Mouse (Mus musculus) embryonic facial prominence, embryonic 13.5 days (tissue): Measurements from ENCODE around the gene Ptprt. TPM values are rescaled to one million over a fixed set of nuclear protein-coding genes. Genes with fewer than 3 reads are reported as not detected.

ENCODE experiments used
- ATAC-seq: fragments of 200-750 bp; cut with Nextera tagmentation; 2 replicates; pipeline ENCODE4 v1.8.0; 2017; ENCODE audit warnings: low read depth; ENCODE audit not compliant: insufficient number of reproducible peaks, insufficient read depth, low FRiP score, low TSS enrichment
- H3K27ac ChIP-seq: fragments of 300-500 bp; sonication (generic); 2 replicates; pipeline ENCODE4 v1.5.1; 2015; ENCODE audit warnings: moderate library complexity, mild to moderate bottlenecking, inconsistent platforms
- H3K27me3 ChIP-seq: fragments of 300-500 bp; sonication (generic); 2 replicates; pipeline ENCODE4 v1.6.1; 2015; ENCODE audit warnings: mild to moderate bottlenecking, inconsistent platforms
- H3K36me3 ChIP-seq: fragments of 300-500 bp; sonication (generic); 2 replicates; pipeline ENCODE4 v1.6.1; 2015; ENCODE audit warnings: mild to moderate bottlenecking, inconsistent platforms
- H3K4me1 ChIP-seq: fragments of 300-500 bp; sonication (generic); 2 replicates; pipeline ENCODE4 v1.6.1; 2015; ENCODE audit warnings: inconsistent platforms
- H3K4me2 ChIP-seq: fragments of 300-500 bp; sonication (generic); 2 replicates; pipeline ENCODE4 v1.6.1; 2015; ENCODE audit warnings: moderate library complexity, mild to moderate bottlenecking, inconsistent platforms
- H3K4me3 ChIP-seq: fragments of 300-500 bp; sonication (generic); 2 replicates; pipeline ENCODE4 v1.5.1; 2015; ENCODE audit warnings: mild to moderate bottlenecking, inconsistent platforms
- H3K9ac ChIP-seq: fragments of 300-500 bp; sonication (generic); 2 replicates; pipeline ENCODE4 v1.6.1; 2015; ENCODE audit warnings: mild to moderate bottlenecking, inconsistent platforms
- H3K9me3 ChIP-seq: fragments of 300-500 bp; sonication (generic); 2 replicates; pipeline ENCODE4 v1.6.1; 2016; ENCODE audit warnings: inconsistent platforms
- WGBS: fragments of 180-500 bp; shearing (Covaris S2); methylation state at CpG from one replicate; pipeline ENCODE4 v1.1.7; 2015; ENCODE audit warnings: mixed read lengths; 5-methylcytosine and 5-hydroxymethylcytosine counted together
- polyA plus RNA-seq: library from polyadenylated mRNA; unstranded; fragments of >200 nt; fragmentation: Nextera tagmentation; extraction: Ambion mirVana; gene quantifications from 2 replicates; pipeline ENCODE4 v1.2.1, GENCODE M21; 2015

Ptprt gene
- polyA plus RNA-seq, 1 experiment from 2014 or later = 0.93 TPM

DNA sequence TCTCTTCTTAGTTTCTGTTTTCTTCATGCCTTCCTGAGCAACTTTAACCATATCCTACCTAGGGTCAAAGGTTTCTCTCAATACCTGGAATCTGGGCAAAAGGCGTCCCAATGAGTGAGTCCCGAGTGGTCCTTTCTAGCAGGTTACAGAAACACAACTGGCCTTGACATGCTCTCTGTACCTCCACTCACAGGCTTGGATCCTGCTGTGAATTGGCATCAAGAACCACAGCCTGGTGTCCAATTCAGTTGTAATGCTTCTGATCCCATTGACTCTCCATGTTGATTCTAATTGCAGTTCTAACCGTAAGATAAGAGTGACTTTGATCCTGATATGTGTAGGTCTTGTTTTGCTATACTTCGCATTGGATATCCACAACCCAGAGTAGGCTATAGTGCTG, 776.5 kb downstream of the Ptprt start:
- 94% methylated on average over 4 of the region's 4 CpGs for WGBS
- Histone ChIP-seq H3K27me3 (no peaks in the 10 kb centered on the region), H3K4me2 (no peak overlapping the region), H3K9ac (no peak overlapping the region), H3K4me1 (no peaks in the 10 kb centered on the region), H3K36me3 (no peaks in the 10 kb centered on the region), H3K27ac (no peak overlapping the region), H3K9me3 (no peaks in the 10 kb centered on the region), H3K4me3 (no peak overlapping the region)
- no peak for ATAC-seq

DNA sequence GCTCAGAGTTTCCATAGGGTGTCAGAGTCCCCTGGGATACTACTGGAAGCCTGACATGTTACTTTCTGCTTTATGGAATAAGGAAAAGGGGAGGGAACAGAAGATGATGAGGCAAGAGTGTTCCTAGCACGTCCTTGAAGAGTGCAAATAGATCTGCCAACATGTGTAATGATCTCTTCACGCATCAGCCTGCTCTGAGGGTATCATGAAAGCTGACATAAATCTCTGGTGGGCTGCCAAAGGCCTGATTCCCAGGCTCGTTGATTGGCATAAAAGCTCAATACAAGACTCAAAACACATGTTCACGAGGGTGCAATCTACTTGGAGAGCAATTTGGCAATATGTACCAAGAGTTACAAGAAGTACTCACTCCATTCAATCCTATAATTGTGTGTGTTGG, 778.4 kb downstream of the Ptprt start:
- no peak overlapping the region for H3K4me2 ChIP-seq
- H3K36me3 ChIP-seq = no peaks in the 10 kb centered on the region
- no peaks in the 10 kb centered on the region for H3K27me3 ChIP-seq
- no peak overlapping the region for H3K4me3 ChIP-seq
- 50% methylated on average over 4 of the region's 4 CpGs for WGBS
- H3K27ac ChIP-seq = no peak overlapping the region
- H3K9me3 ChIP-seq = no peaks in the 10 kb centered on the region
- H3K4me1 ChIP-seq = no peaks in the 10 kb centered on the region
- ATAC-seq = no peak
- H3K9ac ChIP-seq = no peak overlapping the region

DNA sequence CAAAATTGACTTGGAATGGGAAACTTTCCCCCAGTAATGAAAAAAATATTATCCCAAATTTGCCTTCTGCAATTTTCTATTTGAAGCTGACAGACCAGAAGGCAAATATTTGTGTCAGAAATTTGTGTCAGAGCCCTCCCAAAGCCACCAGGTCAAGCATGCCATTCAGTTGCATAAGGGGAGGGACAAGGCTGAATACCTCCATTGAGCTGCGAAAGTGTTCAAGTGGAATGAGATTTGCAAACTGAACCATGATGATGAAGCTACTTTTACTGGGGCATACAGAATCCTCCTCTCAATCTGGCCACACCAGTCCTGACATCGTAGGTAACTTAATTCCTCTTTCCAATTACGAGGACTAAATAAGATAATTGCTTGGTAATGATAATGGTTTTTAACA, 780.0 kb downstream of the Ptprt start:
- Histone ChIP-seq H3K9me3 (no peaks in the 10 kb centered on the region), H3K4me1 (no peaks in the 10 kb centered on the region), H3K4me2 (no peak overlapping the region), H3K4me3 (no peak overlapping the region), H3K27ac (no peak overlapping the region), H3K27me3 (no peaks in the 10 kb centered on the region), H3K9ac (no peak overlapping the region), H3K36me3 (no peaks in the 10 kb centered on the region)
- no peak for ATAC-seq
- WGBS = 68% methylated on average over 3 of the region's 3 CpGs

DNA sequence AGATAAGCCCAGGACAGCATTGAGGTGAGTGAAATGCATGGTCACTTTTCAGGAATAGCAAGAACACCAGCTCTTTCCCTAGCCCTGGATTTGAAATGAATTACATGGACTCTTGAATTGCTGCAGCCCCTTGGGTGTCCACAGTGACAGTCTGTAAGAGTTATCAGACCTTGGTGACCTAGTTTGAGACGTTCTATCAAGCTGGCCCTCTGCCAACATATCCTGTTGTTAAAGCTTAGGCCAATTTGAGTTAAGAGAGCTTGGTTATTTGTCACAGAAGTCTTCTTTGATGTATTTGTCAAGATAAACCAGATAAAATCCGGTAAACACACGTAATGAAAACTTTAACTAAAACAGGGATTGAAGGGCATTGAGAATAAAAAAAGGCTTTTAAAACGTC, 795.7 kb downstream of the Ptprt start:
- Histone ChIP-seq H3K4me1 (0 out of 2 replicates have a peak, but pooled peaks cover 5% of the 10 kb centered on the region), H3K9me3 (no peaks in the 10 kb centered on the region), H3K36me3 (no peaks in the 10 kb centered on the region), H3K27me3 (no peaks in the 10 kb centered on the region), H3K27ac (no peak overlapping the region), H3K4me2 (no peak overlapping the region), H3K9ac (no peak overlapping the region), H3K4me3 (no peak overlapping the region)
- 37% methylated on average over 4 of the region's 4 CpGs for WGBS
- no peak for ATAC-seq

DNA sequence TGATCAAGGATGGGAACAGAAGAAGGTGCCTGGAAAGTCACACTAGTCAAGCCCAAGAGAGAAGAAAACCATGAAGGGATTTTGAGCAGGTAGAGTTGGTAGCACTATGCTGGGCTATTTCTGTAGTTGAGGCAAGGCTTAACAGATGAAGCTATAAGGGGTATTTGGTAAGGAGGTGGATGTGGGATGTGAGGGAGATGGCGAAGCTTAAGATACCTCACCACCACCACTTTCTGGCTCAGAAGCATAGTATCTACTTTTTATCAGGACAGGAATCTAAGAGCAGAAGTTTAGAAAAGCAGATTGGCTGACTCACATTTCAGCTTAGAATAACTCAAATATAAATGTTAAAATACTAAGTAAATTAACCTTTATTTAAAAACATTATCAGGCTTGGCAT, 802.1 kb downstream of the Ptprt start:
- Histone ChIP-seq H3K9me3 (no peaks in the 10 kb centered on the region), H3K9ac (no peak overlapping the region), H3K4me1 (no peaks in the 10 kb centered on the region), H3K4me3 (no peak overlapping the region), H3K4me2 (no peak overlapping the region), H3K27ac (no peak overlapping the region), H3K27me3 (no peaks in the 10 kb centered on the region), H3K36me3 (no peaks in the 10 kb centered on the region)
- 86% methylated on average over 1 of the region's 1 CpGs for WGBS
- no peak for ATAC-seq

DNA sequence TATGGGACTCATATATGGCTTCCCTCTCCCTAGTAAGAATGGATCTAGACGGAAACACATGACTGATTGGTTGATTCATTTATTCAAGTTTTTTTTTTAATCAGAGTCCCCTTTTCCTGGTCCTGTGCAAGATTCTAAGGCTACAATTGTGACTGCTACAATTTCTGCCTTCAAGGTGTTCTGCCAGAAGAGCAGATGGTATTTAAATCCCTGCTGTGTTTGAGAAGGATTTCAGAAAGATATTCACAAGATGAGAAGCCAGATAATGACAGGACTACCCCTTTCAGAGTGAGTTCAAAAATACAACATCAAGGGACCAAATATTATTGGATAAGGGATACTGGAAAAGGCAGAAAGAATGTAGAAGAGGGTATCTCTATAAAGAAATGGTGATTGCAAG, 802.6 kb downstream of the Ptprt start:
- H3K36me3 ChIP-seq = no peaks in the 10 kb centered on the region
- no peak overlapping the region for H3K9ac ChIP-seq
- no peak overlapping the region for H3K4me3 ChIP-seq
- H3K4me1 ChIP-seq = no peaks in the 10 kb centered on the region
- no peaks in the 10 kb centered on the region for H3K9me3 ChIP-seq
- H3K27me3 ChIP-seq = no peaks in the 10 kb centered on the region
- 34% methylated on average over 1 of the region's 1 CpGs for WGBS
- no peak overlapping the region for H3K4me2 ChIP-seq
- no peak for ATAC-seq
- no peak overlapping the region for H3K27ac ChIP-seq

DNA sequence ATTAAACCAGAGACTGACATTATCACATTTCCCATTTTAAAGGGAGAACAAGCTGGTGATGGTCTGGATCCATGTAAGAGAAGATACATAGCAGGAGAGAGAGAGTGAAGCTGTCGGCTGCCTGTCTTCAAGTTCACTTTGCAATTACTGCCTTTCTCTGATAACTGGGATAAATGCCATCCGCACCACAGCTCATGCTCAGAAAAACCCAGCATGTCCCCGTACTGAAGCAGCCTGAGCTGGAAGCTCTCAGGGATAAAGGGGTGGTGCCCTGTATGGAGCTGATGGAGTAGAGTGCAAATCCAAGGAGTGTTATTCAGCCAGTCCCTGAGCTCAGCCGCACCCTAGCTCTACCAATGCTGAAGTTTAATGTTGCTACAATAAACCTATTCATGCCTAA, 825.9 kb downstream of the Ptprt start:
- Histone ChIP-seq H3K9me3 (no peaks in the 10 kb centered on the region), H3K4me3 (no peak overlapping the region), H3K36me3 (no peaks in the 10 kb centered on the region), H3K9ac (no peak overlapping the region), H3K27me3 (no peaks in the 10 kb centered on the region), H3K27ac (no peak overlapping the region), H3K4me1 (no peaks in the 10 kb centered on the region), H3K4me2 (no peak overlapping the region)
- WGBS = 79% methylated on average over 4 of the region's 4 CpGs
- no peak for ATAC-seq

DNA sequence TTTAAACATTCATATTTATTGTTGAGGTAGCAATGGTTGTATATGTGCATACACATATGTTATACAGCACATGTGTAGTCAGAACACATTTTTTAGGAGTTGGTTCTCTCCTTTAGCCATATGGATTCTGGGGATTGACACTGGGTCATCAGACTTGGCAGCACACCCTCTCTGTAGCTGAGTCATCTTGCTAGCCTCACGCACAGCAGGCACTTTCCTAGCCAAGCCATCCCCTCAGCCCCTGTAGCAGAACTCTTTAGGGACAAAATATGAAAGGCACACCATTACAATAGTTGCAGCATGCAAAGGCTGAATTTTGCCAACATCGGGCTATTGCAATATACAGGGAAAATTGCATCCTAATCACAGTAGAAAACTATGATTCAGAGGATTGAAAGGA, 827.1 kb downstream of the Ptprt start:
- Histone ChIP-seq H3K4me1 (no peaks in the 10 kb centered on the region), H3K4me2 (no peak overlapping the region), H3K27ac (no peak overlapping the region), H3K9ac (no peak overlapping the region), H3K9me3 (no peaks in the 10 kb centered on the region), H3K27me3 (no peaks in the 10 kb centered on the region), H3K4me3 (no peak overlapping the region), H3K36me3 (no peaks in the 10 kb centered on the region)
- WGBS = 84% methylated on average over 2 of the region's 2 CpGs
- ATAC-seq = no peak

DNA sequence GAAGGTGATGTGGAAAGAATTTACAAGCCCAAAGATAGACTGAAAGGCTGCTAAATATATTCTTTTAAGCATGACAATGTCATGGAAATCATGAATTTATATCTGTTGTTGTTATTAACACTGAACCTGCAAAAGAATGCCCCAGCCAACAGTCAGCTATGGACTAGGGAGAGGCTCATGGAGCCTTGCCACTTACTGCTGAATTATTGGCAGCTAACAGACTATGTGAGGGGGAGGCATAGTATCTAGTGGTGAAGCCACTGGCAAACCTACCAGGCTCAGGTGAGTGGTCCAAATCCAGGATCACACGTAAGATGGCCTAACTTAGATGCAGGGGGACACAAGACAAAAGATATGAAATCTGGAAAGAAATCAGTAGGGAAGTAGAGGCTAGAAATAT, 847.6 kb downstream of the Ptprt start:
- H3K9me3 ChIP-seq = no peaks in the 10 kb centered on the region
- WGBS = 88% methylated on average over 1 of the region's 1 CpGs
- H3K4me2 ChIP-seq = no peak overlapping the region
- no peaks in the 10 kb centered on the region for H3K27me3 ChIP-seq
- ATAC-seq = no peak
- H3K4me3 ChIP-seq = no peak overlapping the region
- no peaks in the 10 kb centered on the region for H3K36me3 ChIP-seq
- H3K4me1 ChIP-seq = peaks cover 11% of the 10 kb centered on the region
- H3K9ac ChIP-seq = no peak overlapping the region
- no peak overlapping the region for H3K27ac ChIP-seq

DNA sequence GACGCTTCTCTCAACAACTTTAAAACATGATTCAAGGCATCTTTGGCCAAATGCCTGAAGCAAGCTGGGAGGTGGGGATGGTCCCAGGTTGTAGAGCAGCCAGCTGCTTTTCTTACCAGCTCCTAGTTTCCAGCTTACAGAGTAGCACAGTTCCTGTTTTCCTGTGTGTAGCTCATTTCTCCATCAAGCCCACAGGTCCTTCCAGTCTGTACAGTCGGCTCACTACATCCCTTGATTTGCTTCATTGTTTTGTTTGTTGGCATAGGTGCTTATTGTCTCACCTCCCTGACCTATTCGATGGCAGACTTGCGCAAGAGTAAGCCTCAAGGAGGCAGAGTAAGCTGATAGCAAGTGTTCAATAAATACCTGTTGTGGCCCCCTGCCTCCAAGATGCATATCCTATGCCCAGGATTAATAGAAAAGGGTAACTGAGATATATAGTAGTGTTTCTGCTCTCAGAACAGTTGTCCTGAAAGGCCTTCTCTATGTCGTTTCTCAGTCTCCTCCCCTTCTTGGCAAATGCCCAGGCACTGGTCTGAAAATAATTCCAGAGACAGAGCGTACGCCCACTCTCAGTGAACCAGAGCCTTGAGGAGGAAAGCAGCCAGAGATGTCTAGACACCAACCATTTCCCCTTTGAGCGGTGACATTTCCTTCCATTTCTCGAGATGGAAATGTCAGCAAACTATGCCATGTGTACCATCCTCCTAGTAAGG, 852.7 kb downstream of the Ptprt start:
- no peaks in the 10 kb centered on the region for H3K9me3 ChIP-seq
- no peak overlapping the region for H3K4me2 ChIP-seq
- no peak for ATAC-seq

DNA sequence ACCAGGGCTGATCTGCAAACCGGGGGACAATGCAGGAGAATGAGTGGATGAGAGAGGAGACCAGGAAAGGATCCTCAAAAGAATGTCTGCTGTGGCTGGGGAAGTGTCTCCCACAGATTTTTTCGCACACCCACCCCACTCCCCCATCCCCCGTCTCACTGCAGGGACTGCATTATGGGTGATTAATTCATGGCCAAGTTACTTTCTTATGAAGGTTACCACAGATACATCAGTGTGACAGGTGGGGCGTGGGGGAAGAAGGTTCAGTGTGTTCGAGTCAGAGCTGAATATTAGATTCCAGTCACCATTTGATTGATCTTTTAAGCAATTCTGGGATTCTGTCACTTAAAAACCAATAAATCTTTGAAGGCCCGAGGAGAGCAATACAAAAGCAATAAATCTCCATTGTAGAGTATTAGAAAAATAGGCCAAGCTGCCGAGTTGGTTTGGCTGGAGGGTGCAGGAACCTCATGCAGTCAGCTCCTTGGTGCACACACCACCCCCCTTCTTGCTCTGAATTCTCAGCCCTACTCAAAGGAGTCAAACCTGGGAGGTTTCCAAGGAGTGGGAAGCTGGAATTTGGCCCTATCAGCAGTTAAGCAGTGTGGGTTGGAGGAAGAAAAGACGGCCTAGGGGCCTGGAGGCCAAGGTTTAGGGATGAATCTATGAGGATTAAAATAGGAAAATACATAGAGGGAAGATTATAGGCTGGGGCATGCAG, 854.5 kb downstream of the Ptprt start:
- Histone ChIP-seq H3K9me3 (no peaks in the 10 kb centered on the region), H3K27ac (no peak overlapping the region), H3K9ac (no peak overlapping the region), H3K4me2 (no peak overlapping the region), H3K27me3 (no peaks in the 10 kb centered on the region), H3K4me1 (peaks cover 15% of the 10 kb centered on the region), H3K4me3 (no peak overlapping the region), H3K36me3 (no peaks in the 10 kb centered on the region)
- WGBS = 71% methylated on average over 8 of the region's 8 CpGs
- ATAC-seq = no peak

More for the DNA sequence above, 852.7 kb downstream of the Ptprt start:
- no peaks in the 10 kb centered on the region for H3K27me3 ChIP-seq
- no peak overlapping the region for H3K9ac ChIP-seq
- H3K4me3 ChIP-seq = no peak overlapping the region
- H3K27ac ChIP-seq = no peak overlapping the region
- WGBS = 58% methylated on average over 9 of the region's 9 CpGs
- no peaks in the 10 kb centered on the region for H3K36me3 ChIP-seq
- peaks cover 15% of the 10 kb centered on the region for H3K4me1 ChIP-seq

DNA sequence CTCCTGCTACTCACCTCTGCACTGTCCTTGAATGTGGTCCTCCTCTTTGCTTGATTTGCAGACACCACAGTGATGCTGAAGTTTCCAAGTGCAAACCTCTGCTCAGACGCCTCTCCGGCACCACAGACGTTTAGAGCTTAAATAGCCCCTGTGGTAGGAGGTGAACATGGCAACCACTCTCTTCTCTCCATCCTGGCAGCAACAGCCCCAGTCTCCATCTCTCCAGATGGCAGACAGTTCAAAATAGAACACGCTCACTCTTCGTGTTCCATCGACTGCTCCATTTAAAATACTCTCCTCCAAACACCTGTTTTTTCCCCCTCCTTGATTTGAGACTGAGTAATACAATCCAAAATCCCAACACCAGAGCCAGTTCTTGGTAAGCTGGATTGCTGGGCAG, 861.0 kb downstream of the Ptprt start:
- ATAC-seq = no peak
- Histone ChIP-seq H3K36me3 (no peaks in the 10 kb centered on the region), H3K4me1 (no peaks in the 10 kb centered on the region), H3K27me3 (0 out of 2 replicates have a peak, but pooled peaks cover 3% of the 10 kb centered on the region), H3K9ac (no peak overlapping the region), H3K4me2 (no peak overlapping the region), H3K9me3 (0 out of 2 replicates have a peak, but pooled peaks cover 2% of the 10 kb centered on the region), H3K4me3 (no peak overlapping the region), H3K27ac (no peak overlapping the region)
- WGBS = 85% methylated on average over 6 of the region's 6 CpGs
